Mouse (Mus musculus) G1E (cell line): Measurements from ENCODE around the gene Zpbp. TPM values are rescaled to one million over a fixed set of nuclear protein-coding genes. Genes with fewer than 3 reads are reported as not detected.
A peak's percentile ranks its signal among the peaks of the same experiment; 100 is the strongest.

ENCODE experiments used
- ATAC-seq: 2 replicates; pipeline ENCODE4 v1.8.0; 2016; ENCODE audit warnings: mild to moderate bottlenecking; ENCODE audit not compliant: insufficient number of reproducible peaks, poor library complexity, low FRiP score, severe bottlenecking; ENCODE audit errors: extremely low read depth
- DNase-seq: peaks from one replicate; pipeline ENCODE4 v3.0.0; 2012; ENCODE audit warnings: low spot score
- H3K27me3 ChIP-seq: 2 replicates; pipeline ENCODE4 v1.6.1; 2012; ENCODE audit warnings: mild to moderate bottlenecking, low read length, inconsistent platforms; ENCODE audit not compliant: insufficient read depth
- H3K36me3 ChIP-seq: replicated peaks from 2 replicates; pipeline ENCODE3; 2012; ENCODE audit warnings: mild to moderate bottlenecking, inconsistent platforms
- H3K4me1 ChIP-seq: 2 replicates; pipeline ENCODE4 v1.6.1; 2012; ENCODE audit warnings: low read depth, low read length, inconsistent platforms, mixed read lengths; ENCODE audit not compliant: insufficient read depth
- H3K4me3 ChIP-seq: 2 replicates; pipeline ENCODE4 v1.5.1; 2012; ENCODE audit warnings: low read depth, mild to moderate bottlenecking, inconsistent platforms, low read length, moderate library complexity, mixed read lengths
- H3K9me3 ChIP-seq: replicated peaks from 2 replicates; pipeline ENCODE4 v1.6.1; 2012; ENCODE audit warnings: inconsistent platforms
- CTCF ChIP-seq: IDR thresholded peaks from 2 replicates; pipeline ENCODE4 v1.5.1; 2012; ENCODE audit warnings: low read depth, low read length, inconsistent platforms, mixed read lengths
- GATA1 ChIP-seq: IDR thresholded peaks from 2 replicates; pipeline ENCODE4 v1.6.1; 2012; ENCODE audit warnings: borderline replicate concordance, low read length, inconsistent platforms, mixed read lengths
- GATA2 ChIP-seq: IDR thresholded peaks from 2 replicates; pipeline ENCODE4 v1.6.1; 2012; ENCODE audit warnings: low read depth, low read length, inconsistent platforms, borderline replicate concordance
- POLR2AphosphoS5 ChIP-seq: IDR thresholded peaks from 2 replicates; pipeline ENCODE4 v1.6.1; 2012; ENCODE audit warnings: low read depth, low read length, inconsistent platforms; ENCODE audit not compliant: insufficient replicate concordance
- TAL1 ChIP-seq: conservative IDR thresholded peaks from 2 replicates; pipeline ENCODE4 v1.6.1; 2012; ENCODE audit warnings: low read depth, low read length, inconsistent platforms, mixed read lengths
- polyA plus RNA-seq: library from polyadenylated mRNA; stranded (reverse); fragments of >175 nt; gene quantifications from 2 replicates; pipeline ENCODE4 v1.2.3, GENCODE M21; 2012
- total RNA-seq, 2 experiments: library from RNA; stranded (forward) in 1 of 2; stranded (reverse) in 1 of 2; fragments of 200-1000 nt in 1 of 2; fragments of >200 nt in 1 of 2; fragmentation: Nextera tagmentation in 1 of 2; gene quantifications; 2 replicates each; pipeline ENCODE4 v1.2.3; 2014 to 2017

The Zpbp gene
- 0.29 and 0.90 TPM in 2 replicates for total RNA-seq (2014; fragmentation: Nextera tagmentation)
- total RNA-seq (2017) = 0.44 and 0.81 TPM in 2 replicates
- polyA plus RNA-seq = 0.11 and 0.13 TPM in 2 replicates

GRCm38 (mm10) chr11:11461635-11462560 is at the start of gene Zpbp, which contains the start of gene Spata48:
TSS of gene Zpbp (minus strand) at chr11:11462408.
TSS of gene Spata48 (plus strand) at chr11:11462094.
- peaks cover 2% of the 10 kb centered on the region for H3K36me3 ChIP-seq
- H3K27me3 ChIP-seq = no peaks in the 10 kb centered on the region
- H3K4me1 ChIP-seq = peaks cover 16% of the 10 kb centered on the region
- peak within 1 kb of the TSS; percentile 77 for H3K4me3 ChIP-seq
- no peaks in the 10 kb centered on the region for H3K9me3 ChIP-seq
- peak; percentile 90 for ATAC-seq
- TF ChIP-seq POLR2AphosphoS5 (no peak), GATA1 (no peak), GATA2 (no peak), TAL1 (no peak), CTCF (peak; percentile 76)
- DNase-seq = peak; percentile 85

GRCm38 (mm10) chr11:11509413-11509812 is 47.2 kb upstream of the Zpbp start:
- no peak for DNase-seq
- H3K9me3 ChIP-seq = no peaks in the 10 kb centered on the region
- ATAC-seq = no peak
- TF ChIP-seq GATA1 = no peak
- no peaks in the 10 kb centered on the region; the same call in 1 of the 2 replicates for H3K4me1 ChIP-seq
- peaks cover 12% of the 10 kb centered on the region for H3K27me3 ChIP-seq
- no peaks in the 10 kb centered on the region for H3K36me3 ChIP-seq
- H3K4me3 ChIP-seq = no peak overlapping the region

GRCm38 (mm10) chr11:11506187-11506586 is 44.0 kb upstream of the Zpbp start:
- Histone ChIP-seq H3K36me3 (no peaks in the 10 kb centered on the region), H3K9me3 (no peaks in the 10 kb centered on the region), H3K4me1 (no peaks in the 10 kb centered on the region), H3K4me3 (no peak overlapping the region), H3K27me3 (0 out of 2 replicates have a peak, but pooled peaks cover 4% of the 10 kb centered on the region)
- TF ChIP-seq TAL1 (no peak), GATA1 (no peak), POLR2AphosphoS5 (no peak), CTCF (no peak), GATA2 (no peak)
- no peak for DNase-seq
- no peak for ATAC-seq

GRCm38 (mm10) chr11:11499944-11500343 is 37.7 kb upstream of the Zpbp start:
- no peak for DNase-seq
- no peak for ATAC-seq
- no peaks in the 10 kb centered on the region for H3K27me3 ChIP-seq

GRCm38 (mm10) chr11:11495697-11496096 is 33.5 kb upstream of the Zpbp start:
- no peaks in the 10 kb centered on the region for H3K9me3 ChIP-seq
- no peak for TF ChIP-seq GATA1
- no peak for TF ChIP-seq CTCF
- no peak for TF ChIP-seq TAL1
- no peak for TF ChIP-seq GATA2
- TF ChIP-seq POLR2AphosphoS5 = no peak
- no peak overlapping the region for H3K4me3 ChIP-seq
- no peak for ATAC-seq
- no peak for DNase-seq
- H3K27me3 ChIP-seq = peaks cover 4% of the 10 kb centered on the region; the same call in 1 of the 2 replicates
- H3K36me3 ChIP-seq = no peaks in the 10 kb centered on the region
- no peaks in the 10 kb centered on the region; the same call in 1 of the 2 replicates for H3K4me1 ChIP-seq

More at GRCm38 (mm10) chr11:11499944-11500343, 37.7 kb upstream of the Zpbp start:
- TF ChIP-seq POLR2AphosphoS5 (no peak), GATA1 (no peak), CTCF (peak; percentile 58), GATA2 (no peak), TAL1 (no peak)
- Histone ChIP-seq H3K36me3 (no peaks in the 10 kb centered on the region), H3K4me1 (no peaks in the 10 kb centered on the region), H3K9me3 (no peaks in the 10 kb centered on the region), H3K4me3 (no peak overlapping the region)

- Histone ChIP-seq H3K4me1 (no peaks in the 10 kb centered on the region; the same call in 1 of the 2 replicates), H3K27me3 (peaks cover 7% of the 10 kb centered on the region), H3K36me3 (no peaks in the 10 kb centered on the region), H3K9me3 (no peaks in the 10 kb centered on the region), H3K4me3 (no peak overlapping the region)
- ATAC-seq (no peak), DNase-seq (no peak)
- no peak for TF ChIP-seq GATA2
- no peak for TF ChIP-seq POLR2AphosphoS5
These were observed 29.8 kb upstream of the Zpbp start for GRCm38 (mm10) chr11:11492044-11492443.

GRCm38 (mm10) chr11:11484378-11484777 is 22.2 kb upstream of the Zpbp start:
- Histone ChIP-seq H3K4me1 (peaks cover 8% of the 10 kb centered on the region), H3K9me3 (no peaks in the 10 kb centered on the region), H3K4me3 (no peak overlapping the region; the same call in 1 of the 2 replicates), H3K27me3 (peaks cover 3% of the 10 kb centered on the region; the same call in 1 of the 2 replicates), H3K36me3 (no peaks in the 10 kb centered on the region)
- ATAC-seq (peak; percentile 22; the same call in 1 of the 2 replicates), DNase-seq (no peak)
- TF ChIP-seq GATA1 = no peak
- no peak for TF ChIP-seq TAL1
- no peak for TF ChIP-seq POLR2AphosphoS5
